ENCODE assay signal across 12 mouse cellular contexts in genomic region chr2:165969391-165969790, GRCm38 (mm10). TPM values are rescaled to one million over a fixed set of nuclear protein-coding genes. Genes with fewer than 3 reads are reported as not detected.
DNase-seq lines count a peak whose midpoint lies in the region; ATAC-seq and TF ChIP-seq lines count a peak whose summit lies in the region.
"Had no signal": no experiment of that assay in that cellular context is flagged by ENCODE, and none has a peak within 500 bp of the region (broad histone marks: within the 10 kb centered on the region; RNA-seq: fewer than 3 reads in every experiment).

No protein-coding gene starts in this region.

- H3K4me3 ChIP-seq in heart, embryonic 13.5 days, result no peak overlapping the region
- H3K4me3 ChIP-seq in bone marrow macrophage, adult 2 months (ENCODE audit: insufficient read depth, low read length), result peak overlapping the region; percentile 27
- H3K4me3 ChIP-seq in liver, embryonic 14.5 days (ENCODE audit: insufficient read depth in 1 of 2, low read depth in 2 of 2, low read length in 2 of 2), result peak overlapping the region; percentile 13 to 20; a peak in 2 of 4 replicates
- H3K4me3 ChIP-seq: embryonic facial prominence, embryonic 15.5 days had no signal

- no peak for TF ChIP-seq POLR2A in bone marrow macrophage, adult 2 months (IDR thresholded peaks at IDR 0.05; ENCODE audit: borderline replicate concordance, low read depth, low read length)

- H3K9ac ChIP-seq in heart, embryonic 13.5 days, result no peak overlapping the region
- no peak overlapping the region for H3K9ac ChIP-seq in liver, embryonic 14.5 days (replicated peaks)
- H3K9ac ChIP-seq: embryonic facial prominence, embryonic 15.5 days had no signal

- 27% methylated on average over 8 of the region's 8 CpGs for WGBS in heart, embryonic 13.5 days
- WGBS in liver, embryonic 14.5 days (ENCODE audit: insufficient replicate concordance), result 20% methylated on average over 8 of the region's 8 CpGs

- H3K4me2 ChIP-seq in heart, embryonic 13.5 days, result no peak overlapping the region; the same call in 1 of the 2 replicates
- H3K4me2 ChIP-seq in liver, embryonic 14.5 days (ENCODE audit: low read depth), result peak overlapping the region; percentile 51
- H3K4me2 ChIP-seq: embryonic facial prominence, embryonic 15.5 days had no signal

- H3K4me1 ChIP-seq in heart, embryonic 13.5 days, result peaks cover 29% of the 10 kb centered on the region
- peaks cover 44% of the 10 kb centered on the region for H3K4me1 ChIP-seq in bone marrow macrophage, adult 2 months (ENCODE audit: control insufficient read depth, insufficient read depth, low read length)
- peaks cover 17 to 36% of the 10 kb centered on the region in 2 experiments for H3K4me1 ChIP-seq in liver, embryonic 14.5 days (replicated peaks; ENCODE audit: control insufficient read depth in 2 of 2, insufficient read depth in 2 of 2, low read length in 1 of 2)

- H3K27me3 ChIP-seq in heart, embryonic 13.5 days (replicated peaks), result no peaks in the 10 kb centered on the region
- H3K27me3 ChIP-seq in liver, embryonic 14.5 days (ENCODE audit: control insufficient read depth, insufficient read depth, low read length), result no peaks in the 10 kb centered on the region
- H3K27me3 ChIP-seq: embryonic facial prominence, embryonic 15.5 days had no signal

- H3K9me3 ChIP-seq in heart, embryonic 13.5 days, result no peaks in the 10 kb centered on the region
- H3K9me3 ChIP-seq in liver, embryonic 14.5 days (ENCODE audit: control insufficient read depth, low read length), result no peaks in the 10 kb centered on the region
- H3K9me3 ChIP-seq: embryonic facial prominence, embryonic 15.5 days had no signal

- ATAC-seq in heart, embryonic 13.5 days (ENCODE audit: extremely low read depth, insufficient number of reproducible peaks, low FRiP score, low TSS enrichment), result no peak
- ATAC-seq in liver, embryonic 14.5 days (ENCODE audit: insufficient read depth), result 0 out of 2 replicates have a peak, but pooled peaks have one; percentile 38
- ATAC-seq: CD4-positive, CD25-positive, alpha-beta regulatory T cell, adult 4 months; hindbrain, postnatal 0 days had no signal

- DNase-seq in heart, adult 9 months (ENCODE audit: low spot score in 2 of 2), result no peak
- peak; percentile 59 for DNase-seq in 3T3-L1 (ENCODE audit: low read depth, low spot score)
- no peak for DNase-seq in liver, embryonic 14.5 days (ENCODE audit: low read depth in 3 of 3, low spot score in 3 of 3)
- no peak for DNase-seq in neural tube, embryonic 10.5 days (ENCODE audit: extremely low spot score, low spot score)
- DNase-seq in ovary, adult 18-20 months (ENCODE audit: low spot score), result no peak
- no peak for DNase-seq in T-cell, adult 2 months (ENCODE audit: low spot score)
- DNase-seq: cerebellum, adult 8-10 months had no signal

- no peak for TF ChIP-seq EP300 in liver, embryonic 14.5 days (IDR thresholded peaks at IDR 0.05; ENCODE audit: low read depth)

- no peaks in the 10 kb centered on the region for H3K36me3 ChIP-seq in heart, embryonic 13.5 days
- no peaks in the 10 kb centered on the region for H3K36me3 ChIP-seq in liver, embryonic 14.5 days (replicated peaks; ENCODE audit: control insufficient read depth, insufficient read depth, low read depth)
- H3K36me3 ChIP-seq: embryonic facial prominence, embryonic 15.5 days had no signal

- TF ChIP-seq CTCF in bone marrow macrophage, adult 2 months (IDR thresholded peaks at IDR 0.05; ENCODE audit: low read depth, low read length), result no peak
- no peak for TF ChIP-seq CTCF in liver, embryonic 14.5 days (IDR thresholded peaks at IDR 0.05; ENCODE audit: low read depth)

- peak overlapping the region; percentile 77 for H3K27ac ChIP-seq in heart, embryonic 13.5 days (replicated peaks)
- H3K27ac ChIP-seq in bone marrow macrophage, adult 2 months (ENCODE audit: insufficient read depth, low read depth, low read length), result peak overlapping the region; percentile 93
- no peak overlapping the region for H3K27ac ChIP-seq in liver, embryonic 14.5 days
- H3K27ac ChIP-seq: embryonic facial prominence, embryonic 15.5 days; hindbrain, postnatal 0 days had no signal

RNA-seq across cellular contexts. Expression of gene Ncoa3, which starts 23.0 kb away (rescaled TPM):
- polyA plus RNA-seq in heart, embryonic 13.5 days (2015; fragmentation: Nextera tagmentation; extraction: Ambion mirVana), result 10.5 and 11.2 TPM in 2 replicates
- polyA plus RNA-seq in bone marrow macrophage, adult 2 months (2012; ENCODE audit: insufficient read depth, insufficient read length, missing spikeins), result 118 and 119 TPM in 2 replicates
- polyA plus RNA-seq in liver, embryonic 14.5 days (2012; rRNA removed), result 4.3 and 4.4 TPM in 2 replicates
- 3.3 and 3.7 TPM in 2 replicates for polyA plus RNA-seq in liver, embryonic 14.5 days (2014; fragmentation: Nextera tagmentation; extraction: Ambion mirVana)
